8 mouse cellular contexts compared by ENCODE assay signal in genomic region chr16:55838129-55838509, GRCm38 (mm10). TPM values are rescaled to one million over a fixed set of nuclear protein-coding genes. Genes with fewer than 3 reads are reported as not detected.
DNase-seq lines count a peak whose midpoint lies in the region; ATAC-seq and TF ChIP-seq lines count a peak whose summit lies in the region.

No protein-coding gene starts in this region.

- 12% methylated on average over 3 of the region's 3 CpGs for WGBS in heart, embryonic 14.5 days
- 1% methylated on average over 3 of the region's 3 CpGs for WGBS in forebrain, embryonic 16.5 days
- WGBS in liver, embryonic 16.5 days (ENCODE audit: insufficient replicate concordance), result 6% methylated on average over 3 of the region's 3 CpGs

- in situ Hi-C loops in CH12.LX (cut with MboI; ENCODE audit: low pct_ligation_motif_present, low pct_unique_long_range_greater_than_20kb, low sequenced_read_pairs), result no loop called here

- H3K9me3 ChIP-seq in heart, embryonic 14.5 days (ENCODE audit: control insufficient read depth, low read length), result no peaks in the 10 kb centered on the region
- no peaks in the 10 kb centered on the region for H3K9me3 ChIP-seq in CH12.LX (replicated peaks; ENCODE audit: low read length)
- no peaks in the 10 kb centered on the region for H3K9me3 ChIP-seq in forebrain, embryonic 16.5 days (ENCODE audit: control insufficient read depth, low read length)
- H3K9me3 ChIP-seq in liver, embryonic 16.5 days (replicated peaks; ENCODE audit: control insufficient read depth, low read length), result no peaks in the 10 kb centered on the region

- H3K36me3 ChIP-seq in heart, embryonic 14.5 days (ENCODE audit: control insufficient read depth, insufficient read depth, low read length), result no peaks in the 10 kb centered on the region
- peaks cover 9 to 41% of the 10 kb centered on the region in 2 experiments for H3K36me3 ChIP-seq in CH12.LX (replicated peaks in 1 of 2; ENCODE audit: control insufficient read depth in 1 of 2, insufficient read depth in 1 of 2, low read length in 1 of 2)
- no peaks in the 10 kb centered on the region for H3K36me3 ChIP-seq in forebrain, embryonic 16.5 days (ENCODE audit: control insufficient read depth, insufficient read depth)
- H3K36me3 ChIP-seq in liver, embryonic 16.5 days (ENCODE audit: control insufficient read depth, insufficient read depth), result no peaks in the 10 kb centered on the region

- H3K9ac ChIP-seq in heart, embryonic 14.5 days (ENCODE audit: low read length), result peak overlapping the region; percentile 78
- H3K9ac ChIP-seq in CH12.LX (ENCODE audit: insufficient read depth, low read depth), result peak overlapping the region; percentile 39
- peak overlapping the region; percentile 85 for H3K9ac ChIP-seq in forebrain, embryonic 16.5 days (replicated peaks; ENCODE audit: low read depth, low read length)
- H3K9ac ChIP-seq in liver, embryonic 16.5 days (ENCODE audit: low read depth, low read length), result peak overlapping the region; percentile 84

- ATAC-seq in heart, embryonic 14.5 days (ENCODE audit: insufficient number of reproducible peaks, insufficient read depth, low FRiP score, low read depth), result no peak
- ATAC-seq in forebrain, embryonic 16.5 days, result no peak
- ATAC-seq in liver, embryonic 16.5 days (ENCODE audit: low read depth), result no peak

- TF ChIP-seq POLR2A in CH12.LX (IDR thresholded peaks at IDR 0.05; ENCODE audit: low read depth, low read length), result no peak

- no peak for TF ChIP-seq CTCF in CH12.LX (conservative IDR thresholded peaks at IDR 0.05 in 1 of 2, IDR thresholded peaks at IDR 0.05 in 1 of 2; ENCODE audit: low read depth in 2 of 2, low read length in 2 of 2)

- H3K79me2 ChIP-seq in CH12.LX (replicated peaks; ENCODE audit: control insufficient read depth, extremely low read depth, insufficient read depth, poor library complexity, severe bottlenecking), result peaks cover 44% of the 10 kb centered on the region

- peak overlapping the region; percentile 81 for H3K4me2 ChIP-seq in heart, embryonic 14.5 days (ENCODE audit: low read length)
- peak overlapping the region; percentile 98 for H3K4me2 ChIP-seq in CH12.LX (ENCODE audit: insufficient read depth, low read depth, poor library complexity, severe bottlenecking)
- peak overlapping the region; percentile 84 for H3K4me2 ChIP-seq in forebrain, embryonic 16.5 days (ENCODE audit: low read length)
- H3K4me2 ChIP-seq in liver, embryonic 16.5 days (ENCODE audit: low read depth, low read length), result peak overlapping the region; percentile 83

- intact Hi-C loops in heart, postnatal 14 days (cut with DNase I), result loop anchor here (2.0 kb wide), 1 partner anchor 15 kb away; no protein-coding TSS in a partner anchor

- no peak for TF ChIP-seq EP300 in CH12.LX (IDR thresholded peaks at IDR 0.05; ENCODE audit: low read length)

- dilution Hi-C loops in CH12.LX (cut with MboI; ENCODE audit: extremely low pct_ligation_motif_present, extremely low pct_unique_long_range_greater_than_20kb, low sequenced_read_pairs), result no loop called here

- peak overlapping the region; percentile 90 to 95; a peak in 3 of 4 replicates for H3K27ac ChIP-seq in heart, embryonic 14.5 days (replicated peaks in 1 of 2; ENCODE audit: control insufficient read depth in 1 of 2, insufficient read depth in 1 of 2, low read depth in 2 of 2, low read length in 2 of 2)
- peak overlapping the region; percentile 75 for H3K27ac ChIP-seq in CH12.LX (ENCODE audit: insufficient read depth, low read depth)
- H3K27ac ChIP-seq in forebrain, embryonic 16.5 days (ENCODE audit: low read length), result no peak overlapping the region
- H3K27ac ChIP-seq in liver, embryonic 16.5 days (ENCODE audit: low read length), result no peak overlapping the region

- no peaks in the 10 kb centered on the region for H3K27me3 ChIP-seq in heart, embryonic 14.5 days (ENCODE audit: control insufficient read depth, insufficient read depth, low read length)
- H3K27me3 ChIP-seq in CH12.LX (replicated peaks), result no peaks in the 10 kb centered on the region
- no peaks in the 10 kb centered on the region for H3K27me3 ChIP-seq in forebrain, embryonic 16.5 days (replicated peaks; ENCODE audit: control insufficient read depth, insufficient read depth, low read length)
- H3K27me3 ChIP-seq in liver, embryonic 16.5 days (ENCODE audit: control insufficient read depth, insufficient read depth, low read depth, low read length), result no peaks in the 10 kb centered on the region

- no peak for DNase-seq in heart, postnatal 14 days
- DNase-seq in CH12.LX (ENCODE audit: extremely low read depth) (no peak), MN1 (ENCODE audit: low spot score) (no peak)
- no peak for DNase-seq in layer of hippocampus, postnatal 36 days
- no peak for DNase-seq in adrenal gland, postnatal 4 days (ENCODE audit: low spot score in 2 of 2)

- no peak for TF ChIP-seq RAD21 in CH12.LX (IDR thresholded peaks at IDR 0.05; ENCODE audit: low read depth, low read length)

- peaks cover 2 to 3% of the 10 kb centered on the region in 2 experiments; a peak in 3 of 4 replicates for H3K4me1 ChIP-seq in heart, embryonic 14.5 days (ENCODE audit: control insufficient read depth in 2 of 2, insufficient read depth in 2 of 2, low read length in 2 of 2)
- peaks cover 17 to 48% of the 10 kb centered on the region in 2 experiments for H3K4me1 ChIP-seq in CH12.LX (ENCODE audit: control insufficient read depth in 1 of 2, insufficient read depth in 2 of 2)
- 0 out of 2 replicates have a peak, but pooled peaks cover 4% of the 10 kb centered on the region for H3K4me1 ChIP-seq in forebrain, embryonic 16.5 days (replicated peaks; ENCODE audit: control insufficient read depth, insufficient read depth, low read length)
- H3K4me1 ChIP-seq in liver, embryonic 16.5 days (ENCODE audit: control insufficient read depth, low read depth, low read length), result peaks cover 8% of the 10 kb centered on the region

- H3K4me3 ChIP-seq in heart, embryonic 14.5 days (ENCODE audit: control insufficient read depth in 1 of 2, insufficient read depth in 1 of 2, low read depth in 1 of 2, low read length in 2 of 2), result peak overlapping the region; percentile 53 to 75
- peak overlapping the region; percentile 61 to 72 (median 67) for H3K4me3 ChIP-seq in CH12.LX (replicated peaks in 1 of 3; ENCODE audit: low read depth in 2 of 3, low read length in 2 of 3, poor library complexity in 1 of 3)
- peak overlapping the region; percentile 78 for H3K4me3 ChIP-seq in forebrain, embryonic 16.5 days (replicated peaks; ENCODE audit: low read length)
- H3K4me3 ChIP-seq in liver, embryonic 16.5 days (ENCODE audit: low read depth, low read length), result peak overlapping the region; percentile 76

TF ChIP-seq in CH12.LX, 34 proteins besides CTCF, POLR2A, EP300 and RAD21:
- no peak for TF ChIP-seq MYC (IDR thresholded peaks at IDR 0.05; ENCODE audit: low read depth, low read length)
- TF ChIP-seq ZMIZ1 (IDR thresholded peaks at IDR 0.05; ENCODE audit: low read depth, low read length), result peak; percentile 11; the same call in 1 of the 2 replicates
- TF ChIP-seq TCF12 (IDR thresholded peaks at IDR 0.05; ENCODE audit: low read depth, low read length), result no peak
- TF ChIP-seq CHD1 (IDR thresholded peaks at IDR 0.05; ENCODE audit: low read depth, low read length), result peak; percentile 84; the same call in 1 of the 2 replicates
- 0 out of 2 replicates have a peak, but pooled peaks have one; percentile 9 for TF ChIP-seq KAT2A (IDR thresholded peaks at IDR 0.05; ENCODE audit: insufficient replicate concordance, low read length)
- no peak for TF ChIP-seq ETS1 (conservative IDR thresholded peaks at IDR 0.05; ENCODE audit: low read depth, low read length)
- no peak for TF ChIP-seq SMC3 (IDR thresholded peaks at IDR 0.05; ENCODE audit: low read depth, low read length)
- TF ChIP-seq MAX (IDR thresholded peaks at IDR 0.05; ENCODE audit: low read length), result no peak
- no peak for TF ChIP-seq NELFE (IDR thresholded peaks at IDR 0.05; ENCODE audit: low read depth, low read length)
- TF ChIP-seq USF2 (conservative IDR thresholded peaks at IDR 0.05; ENCODE audit: low read depth, low read length), result no peak
- TF ChIP-seq GABPA (IDR thresholded peaks at IDR 0.05; ENCODE audit: insufficient replicate concordance, low read depth, low read length), result no peak
- 0 out of 2 replicates have a peak, but pooled peaks have one; percentile 13 for TF ChIP-seq E2F4 (IDR thresholded peaks at IDR 0.05; ENCODE audit: insufficient replicate concordance, low read depth, low read length)
- 0 out of 2 replicates have a peak, but pooled peaks have one; percentile 7 for TF ChIP-seq HCFC1 (IDR thresholded peaks at IDR 0.05; ENCODE audit: low read depth, low read length)
- no peak for TF ChIP-seq ELF1 (IDR thresholded peaks at IDR 0.05; ENCODE audit: low read depth, low read length)
- no peak for TF ChIP-seq BHLHE40 (IDR thresholded peaks at IDR 0.05; ENCODE audit: low read depth, low read length)

RNA-seq across cellular contexts. Expression of gene Nfkbiz, which starts 0.6 kb away (rescaled TPM):
- 2.7 and 3.1 TPM in 2 replicates for polyA plus RNA-seq in heart, embryonic 14.5 days (2014; fragmentation: Nextera tagmentation; extraction: Ambion mirVana)
- total RNA-seq in heart, postnatal 14 days (2021), result 1 to 10 TPM; 2.9 to 3.3 TPM
- total RNA-seq in CH12.LX (2012; rRNA removed), result 13.9 and 17.1 TPM in 2 replicates
- total RNA-seq in CH12.LX (2014; rRNA removed), result 19.7 and 23.7 TPM in 2 replicates
- 11.4 and 13.7 TPM in 2 replicates for polyA plus RNA-seq in CH12.LX (2012; ENCODE audit: insufficient read length, low read depth)
- 1.3 and 1.6 TPM in 2 replicates for polyA plus RNA-seq in forebrain, embryonic 16.5 days (2015; fragmentation: Nextera tagmentation; extraction: Ambion mirVana)
- 2.2 and 2.3 TPM in 2 replicates for polyA plus RNA-seq in liver, embryonic 16.5 days (2015; fragmentation: Nextera tagmentation; extraction: Ambion mirVana)
- total RNA-seq in layer of hippocampus, postnatal 36 days (2021), result 1 to 10 TPM; 6.1 to 6.5 TPM
- 1 to 10 TPM; 6.8 to 7.4 TPM for total RNA-seq in adrenal gland, postnatal 4 days (2021)

RNA-seq across cellular contexts. Expression of gene Nxpe3, which starts 57.0 kb away (rescaled TPM):
- polyA plus RNA-seq in heart, embryonic 14.5 days (2014; fragmentation: Nextera tagmentation; extraction: Ambion mirVana), result 0.50 and 0.72 TPM in 2 replicates
- total RNA-seq in heart, postnatal 14 days (2021), result under 1 TPM; 0.45 to 0.54 TPM
- 10.2 and 12.3 TPM in 2 replicates for total RNA-seq in CH12.LX (2012; rRNA removed)
- total RNA-seq in CH12.LX (2014; rRNA removed), result 4.6 and 5.4 TPM in 2 replicates
- 9.9 and 10.6 TPM in 2 replicates for polyA plus RNA-seq in CH12.LX (2012; ENCODE audit: insufficient read length, low read depth)
- 1.7 and 2.1 TPM in 2 replicates for polyA plus RNA-seq in forebrain, embryonic 16.5 days (2015; fragmentation: Nextera tagmentation; extraction: Ambion mirVana)
- 0.60 and 0.64 TPM in 2 replicates for polyA plus RNA-seq in liver, embryonic 16.5 days (2015; fragmentation: Nextera tagmentation; extraction: Ambion mirVana)
- 10 to 100 TPM; 11.7 to 12.0 TPM for total RNA-seq in layer of hippocampus, postnatal 36 days (2021)
- 1 to 10 TPM; 2.5 to 3.0 TPM for total RNA-seq in adrenal gland, postnatal 4 days (2021)

Comparison
In these comparisons a context has a peak if more than half of its experiments do, and no peak if none do; other contexts are left out.
1. H3K27ac ChIP-seq: peak in heart, embryonic 14.5 days (2 of 2) and CH12.LX (single experiment); none in forebrain, embryonic 16.5 days (single experiment) and liver, embryonic 16.5 days (single experiment).
2. Peak in every context shown above with its lines, with median percentiles within 50 percentile points of each other: H3K4me2 ChIP-seq, H3K4me3 ChIP-seq and H3K9ac ChIP-seq.